Mouse (Mus musculus): ENCODE results near the gene Aim2. TPM values are rescaled to one million over a fixed set of nuclear protein-coding genes. Genes with fewer than 3 reads are reported as not detected.
A peak's percentile ranks its signal among the peaks of the same experiment; 100 is the strongest.

Aim2 gene
- total and polyA plus RNA-seq, 3 experiments = 0.82 to 1.4 (median 1.1) TPM

- Histone ChIP-seq H3K27ac (no peak overlapping the region), H3K9ac (ENCODE audit: low read depth, low read length) (no peak overlapping the region), H3K4me3 (no peak overlapping the region), H3K27me3 (ENCODE audit: control insufficient read depth, insufficient read depth, low read length) (peaks cover 7% of the 10 kb centered on the region), H3K79me2 (replicated peaks; ENCODE audit: control insufficient read depth, insufficient read depth, low read length) (no peaks in the 10 kb centered on the region), H3K36me3 (ENCODE audit: control insufficient read depth, insufficient read depth, low read length) (no peaks in the 10 kb centered on the region), H3K4me1 (ENCODE audit: control insufficient read depth, insufficient read depth, low read length) (no peaks in the 10 kb centered on the region)
- intact Hi-C loops (cut with DNase I) = no loop called here
- DNase-seq = no peak
- TF ChIP-seq CTCF (IDR thresholded peaks at IDR 0.05) (no peak), POLR2A (IDR thresholded peaks at IDR 0.05; ENCODE audit: insufficient read depth, low read depth, low read length) (no peak), EP300 (IDR thresholded peaks at IDR 0.05; ENCODE audit: insufficient read depth, low read depth, low read length) (no peak)
- 74% methylated on average over 2 of the region's 2 CpGs for WGBS
Observed at GRCm38 (mm10) chr1:173363436-173363835, 12.8 kb downstream of the Aim2 start.

- Histone ChIP-seq H3K4me1 (ENCODE audit: control insufficient read depth, insufficient read depth, low read length) (no peaks in the 10 kb centered on the region), H3K27ac (no peak overlapping the region), H3K9ac (ENCODE audit: low read depth, low read length) (no peak overlapping the region), H3K27me3 (ENCODE audit: control insufficient read depth, insufficient read depth, low read length) (peaks cover 7% of the 10 kb centered on the region), H3K4me3 (no peak overlapping the region), H3K79me2 (replicated peaks; ENCODE audit: control insufficient read depth, insufficient read depth, low read length) (no peaks in the 10 kb centered on the region), H3K36me3 (ENCODE audit: control insufficient read depth, insufficient read depth, low read length) (no peaks in the 10 kb centered on the region)
- WGBS = 60% methylated on average over 4 of the region's 4 CpGs
- DNase-seq = no peak
- TF ChIP-seq CTCF (IDR thresholded peaks at IDR 0.05) = no peak
- no peak for TF ChIP-seq EP300 (IDR thresholded peaks at IDR 0.05; ENCODE audit: insufficient read depth, low read depth, low read length)
- TF ChIP-seq POLR2A (IDR thresholded peaks at IDR 0.05; ENCODE audit: insufficient read depth, low read depth, low read length) = no peak
- intact Hi-C loops (cut with DNase I) = no loop called here
Observed at GRCm38 (mm10) chr1:173364125-173364800, 13.6 kb downstream of the Aim2 start.

GRCm38 (mm10) chr1:173365970-173366409, 15.3 kb downstream of the Aim2 start:
- DNase-seq = no peak
- intact Hi-C loops (cut with DNase I) = no loop called here

GRCm38 (mm10) chr1:173366701-173367355, 16.1 kb downstream of the Aim2 start:
- Histone ChIP-seq H3K79me2 (replicated peaks; ENCODE audit: control insufficient read depth, insufficient read depth, low read length) (no peaks in the 10 kb centered on the region), H3K27ac (no peak overlapping the region), H3K36me3 (ENCODE audit: control insufficient read depth, insufficient read depth, low read length) (no peaks in the 10 kb centered on the region), H3K4me3 (no peak overlapping the region), H3K27me3 (ENCODE audit: control insufficient read depth, insufficient read depth, low read length) (peaks cover 9% of the 10 kb centered on the region), H3K4me1 (ENCODE audit: control insufficient read depth, insufficient read depth, low read length) (no peaks in the 10 kb centered on the region), H3K9ac (ENCODE audit: low read depth, low read length) (no peak overlapping the region)
- WGBS = under 1% methylated on average over 31 of the region's 31 CpGs
- intact Hi-C loops (cut with DNase I) = no loop called here
- no peak for TF ChIP-seq POLR2A (IDR thresholded peaks at IDR 0.05; ENCODE audit: insufficient read depth, low read depth, low read length)
- no peak for TF ChIP-seq CTCF (IDR thresholded peaks at IDR 0.05)
- TF ChIP-seq EP300 (IDR thresholded peaks at IDR 0.05; ENCODE audit: insufficient read depth, low read depth, low read length) = no peak
- DNase-seq = no peak

More at GRCm38 (mm10) chr1:173365970-173366409, 15.3 kb downstream of the Aim2 start:
- TF ChIP-seq EP300 (IDR thresholded peaks at IDR 0.05; ENCODE audit: insufficient read depth, low read depth, low read length) (no peak), POLR2A (IDR thresholded peaks at IDR 0.05; ENCODE audit: insufficient read depth, low read depth, low read length) (no peak), CTCF (IDR thresholded peaks at IDR 0.05) (no peak)
- WGBS = 7% methylated on average over 13 of the region's 13 CpGs
- no peak overlapping the region for H3K27ac ChIP-seq
- no peaks in the 10 kb centered on the region for H3K79me2 ChIP-seq (replicated peaks; ENCODE audit: control insufficient read depth, insufficient read depth, low read length)
- H3K4me3 ChIP-seq = no peak overlapping the region
- peaks cover 9% of the 10 kb centered on the region for H3K27me3 ChIP-seq (ENCODE audit: control insufficient read depth, insufficient read depth, low read length)
- no peak overlapping the region for H3K9ac ChIP-seq (ENCODE audit: low read depth, low read length)
- no peaks in the 10 kb centered on the region for H3K4me1 ChIP-seq (ENCODE audit: control insufficient read depth, insufficient read depth, low read length)
- H3K36me3 ChIP-seq (ENCODE audit: control insufficient read depth, insufficient read depth, low read length) = no peaks in the 10 kb centered on the region

GRCm38 (mm10) chr1:173367356-173368046, 16.8 kb downstream of the Aim2 start, which contains the start of gene Cadm3:
Gene Cadm3 (minus strand): TSS chr1:173367695.
- intact Hi-C loops (cut with DNase I) = no loop called here
- Histone ChIP-seq H3K4me1 (ENCODE audit: control insufficient read depth, insufficient read depth, low read length) (no peaks in the 10 kb centered on the region), H3K79me2 (replicated peaks; ENCODE audit: control insufficient read depth, insufficient read depth, low read length) (no peaks in the 10 kb centered on the region), H3K27ac (no peak within 1 kb of the TSS), H3K9ac (ENCODE audit: low read depth, low read length) (no peak within 1 kb of the TSS), H3K27me3 (ENCODE audit: control insufficient read depth, insufficient read depth, low read length) (peaks cover 9% of the 10 kb centered on the region), H3K36me3 (ENCODE audit: control insufficient read depth, insufficient read depth, low read length) (no peaks in the 10 kb centered on the region), H3K4me3 (no peak within 1 kb of the TSS)
- DNase-seq = peak; percentile 17 to 27
- 1% methylated on average over 46 of the region's 46 CpGs for WGBS
- TF ChIP-seq CTCF (IDR thresholded peaks at IDR 0.05) = no peak
- no peak for TF ChIP-seq POLR2A (IDR thresholded peaks at IDR 0.05; ENCODE audit: insufficient read depth, low read depth, low read length)
- no peak for TF ChIP-seq EP300 (IDR thresholded peaks at IDR 0.05; ENCODE audit: insufficient read depth, low read depth, low read length)

Measured in heart, adult 2 months (tissue).